Mouse (Mus musculus) erythroid progenitor cell, adult 5-6 weeks (primary cell): ENCODE results near the gene Mlip. TPM values are rescaled to one million over a fixed set of nuclear protein-coding genes. Genes with fewer than 3 reads are reported as not detected.
"Not testable (repeated sequence)": the region's sequence is repeated elsewhere in the genome, so short reads cannot be mapped to it uniquely, and the experiment has no call there.

Source experiments
- ATAC-seq: replicated peaks from 2 replicates; pipeline ENCODE4 v1.8.0; 2016; ENCODE audit warnings: moderate number of reproducible peaks, mild to moderate bottlenecking, moderate TSS enrichment, inconsistent platforms; ENCODE audit not compliant: poor library complexity, low FRiP score, severe bottlenecking
- total RNA-seq, 2 experiments: library from RNA; stranded (forward) in 1 of 2; stranded (reverse) in 1 of 2; fragments of 150-400 nt in 1 of 2; fragments of 186-747, 209-891 nt in 1 of 2; gene quantifications; 2 replicates each; pipeline versions ENCODE4 v1.2.3 to v1.2.4; 2015 to 2017; ENCODE audit warnings: low replicate concordance in 2 of 2

Gene Mlip
- total RNA-seq, 2 experiments from 2014 or later = not detected

GRCm38 (mm10) chr9:77254514-77254913 lies 98.3 kb downstream of the Mlip start:
- ATAC-seq = no peak

GRCm38 (mm10) chr9:77252761-77253160 lies 100.0 kb downstream of the Mlip start:
- ATAC-seq = no peak

GRCm38 (mm10) chr9:77252134-77252533 lies 100.6 kb downstream of the Mlip start:
- ATAC-seq = no peak

- ATAC-seq = no peak
Observed at GRCm38 (mm10) chr9:77251511-77252112, 101.2 kb downstream of the Mlip start.

GRCm38 (mm10) chr9:77198250-77198649 lies 154.5 kb downstream of the Mlip start:
- no peak for ATAC-seq

GRCm38 (mm10) chr9:77179486-77179885 lies 173.3 kb downstream of the Mlip start:
- no peak for ATAC-seq

GRCm38 (mm10) chr9:77175870-77176269 lies 176.9 kb downstream of the Mlip start:
- ATAC-seq = no peak

- ATAC-seq = no peak
Observed at GRCm38 (mm10) chr9:77172044-77172443, 180.7 kb downstream of the Mlip start.

- no peak for ATAC-seq
Observed at GRCm38 (mm10) chr9:77165877-77166276, 186.9 kb downstream of the Mlip start.

- ATAC-seq = no peak
Observed at GRCm38 (mm10) chr9:77161764-77162163, 191.0 kb downstream of the Mlip start.

- ATAC-seq = no peak
Observed at GRCm38 (mm10) chr9:77160277-77160926, 192.4 kb downstream of the Mlip start.

GRCm38 (mm10) chr9:77148518-77149257 lies 204.1 kb downstream of the Mlip start:
- no peak for ATAC-seq

GRCm38 (mm10) chr9:77119735-77120134 lies 233.0 kb downstream of the Mlip start:
- ATAC-seq = no peak

- no peak for ATAC-seq
Observed at GRCm38 (mm10) chr9:77096886-77097285, 255.9 kb downstream of the Mlip start.

GRCm38 (mm10) chr9:77083221-77083620 lies 269.5 kb downstream of the Mlip start:
- not testable (repeated sequence) for ATAC-seq

GRCm38 (mm10) chr9:77071676-77072075 lies 281.1 kb downstream of the Mlip start:
- ATAC-seq = no peak

GRCm38 (mm10) chr9:77056611-77057010 lies 296.2 kb downstream of the Mlip start:
- ATAC-seq = no peak

- ATAC-seq = no peak
Observed at GRCm38 (mm10) chr9:77054426-77055193, 298.2 kb downstream of the Mlip start.
